Mouse (Mus musculus): ENCODE results near the gene Tapbp. TPM values are rescaled to one million over a fixed set of nuclear protein-coding genes. Genes with fewer than 3 reads are reported as not detected.
"Not testable (repeated sequence)": the region's sequence is repeated elsewhere in the genome, so short reads cannot be mapped to it uniquely, and the experiment has no call there.

Tapbp gene
- total RNA-seq (2021), result 10 to 100 TPM; 27.4 to 34.4 TPM
- long read RNA-seq, experiment 1, transcript Tapbp-201 (8 exons, 2,898 nt), result major isoform, 16 of 37 reads
- long read RNA-seq, experiment 1, transcript Tapbp-206 (8 exons, 2,589 nt), result minor isoform, 9 of 37 reads
- long read RNA-seq, experiment 1, partial matches to known transcripts, result 8 of 37 reads
- long read RNA-seq, experiment 1, other reads (novel, unspliced or antisense), result 3 of 37 reads
- long read RNA-seq, experiment 2, transcript Tapbp-201 (8 exons, 2,898 nt), result major isoform, 14 of 37 reads
- long read RNA-seq, experiment 2, transcript Tapbp-206 (8 exons, 2,589 nt), result minor isoform, 13 of 37 reads
- long read RNA-seq, experiment 2, partial matches to known transcripts, result 4 of 37 reads
- long read RNA-seq, experiment 2, other reads (novel, unspliced or antisense), result 6 of 37 reads

GRCm38 (mm10) chr17:33915671-33916250, at the start of gene Tapbp, which contains the start of gene Zbtb22:
TSS of gene Tapbp (plus strand) at chr17:33915899.
TSS of gene Zbtb22 (plus strand) at chr17:33915904.
- peak; percentile 96 to 97 for DNase-seq (ENCODE audit: low spot score in 2 of 2)

GRCm38 (mm10) chr17:33873537-33873936, 42.2 kb upstream of the Tapbp start, which contains the start of gene Gm7029:
TSS of gene Gm7029 (plus strand) at chr17:33873837.
- DNase-seq (ENCODE audit: low spot score in 2 of 2), result not testable (repeated sequence)

GRCm38 (mm10) chr17:33874411-33874810, 41.3 kb upstream of the Tapbp start:
- no peak for DNase-seq (ENCODE audit: low spot score in 2 of 2)

- not testable (repeated sequence) for DNase-seq (ENCODE audit: low spot score in 2 of 2)
Measured at GRCm38 (mm10) chr17:33875797-33876196, 39.9 kb upstream of the Tapbp start.

GRCm38 (mm10) chr17:33884320-33884719, 31.4 kb upstream of the Tapbp start:
- not testable (repeated sequence) for DNase-seq (ENCODE audit: low spot score in 2 of 2)

- DNase-seq (ENCODE audit: low spot score in 2 of 2), result not testable (repeated sequence)
Measured at GRCm38 (mm10) chr17:33887802-33888201, 27.9 kb upstream of the Tapbp start.

- DNase-seq (ENCODE audit: low spot score in 2 of 2), result not testable (repeated sequence)
Measured at GRCm38 (mm10) chr17:33888230-33888629, 27.5 kb upstream of the Tapbp start.

- not testable (repeated sequence) for DNase-seq (ENCODE audit: low spot score in 2 of 2)
Measured at GRCm38 (mm10) chr17:33889941-33890532, 25.7 kb upstream of the Tapbp start.

- DNase-seq (ENCODE audit: low spot score in 2 of 2), result peak; percentile 100
Measured at GRCm38 (mm10) chr17:33890533-33891059, 25.1 kb upstream of the Tapbp start, which contains the start of gene Kifc1. TSS of gene Kifc1 (minus strand) at chr17:33890661.

- DNase-seq (ENCODE audit: low spot score in 2 of 2), result no peak
Measured at GRCm38 (mm10) chr17:33891357-33891756, 24.3 kb upstream of the Tapbp start.

GRCm38 (mm10) chr17:33891892-33892291, 23.8 kb upstream of the Tapbp start:
- not testable (repeated sequence) for DNase-seq (ENCODE audit: low spot score in 2 of 2)

GRCm38 (mm10) chr17:33892429-33892828, 23.3 kb upstream of the Tapbp start:
- no peak for DNase-seq (ENCODE audit: low spot score in 2 of 2)

GRCm38 (mm10) chr17:33893011-33893410, 22.7 kb upstream of the Tapbp start:
- not testable (repeated sequence) for DNase-seq (ENCODE audit: low spot score in 2 of 2)

- DNase-seq (ENCODE audit: low spot score in 2 of 2), result no peak
Measured at GRCm38 (mm10) chr17:33897114-33897794, 18.4 kb upstream of the Tapbp start.

GRCm38 (mm10) chr17:33898193-33898592, 17.5 kb upstream of the Tapbp start:
- not testable (repeated sequence) for DNase-seq (ENCODE audit: low spot score in 2 of 2)

- no peak for DNase-seq (ENCODE audit: low spot score in 2 of 2)
Measured at GRCm38 (mm10) chr17:33899642-33900041, 16.1 kb upstream of the Tapbp start.

- DNase-seq (ENCODE audit: low spot score in 2 of 2), result no peak
Measured at GRCm38 (mm10) chr17:33900281-33900988, 15.3 kb upstream of the Tapbp start.

- DNase-seq (ENCODE audit: low spot score in 2 of 2), result no peak
Measured at GRCm38 (mm10) chr17:33900989-33901314, 14.7 kb upstream of the Tapbp start.

- DNase-seq (ENCODE audit: low spot score in 2 of 2), result no peak
Measured at GRCm38 (mm10) chr17:33901653-33902052, 14.0 kb upstream of the Tapbp start.

GRCm38 (mm10) chr17:33902079-33902478, 13.6 kb upstream of the Tapbp start:
- DNase-seq (ENCODE audit: low spot score in 2 of 2), result no peak

Measured in layer of hippocampus, postnatal 14 days (tissue).